Mouse (Mus musculus): ENCODE data around the gene Keap1. TPM values are rescaled to one million over a fixed set of nuclear protein-coding genes. Genes with fewer than 3 reads are reported as not detected.

The Keap1 gene
- total RNA-seq, 2 experiments from 2014 or later, result 52.7 to 60.8 TPM

DNA sequence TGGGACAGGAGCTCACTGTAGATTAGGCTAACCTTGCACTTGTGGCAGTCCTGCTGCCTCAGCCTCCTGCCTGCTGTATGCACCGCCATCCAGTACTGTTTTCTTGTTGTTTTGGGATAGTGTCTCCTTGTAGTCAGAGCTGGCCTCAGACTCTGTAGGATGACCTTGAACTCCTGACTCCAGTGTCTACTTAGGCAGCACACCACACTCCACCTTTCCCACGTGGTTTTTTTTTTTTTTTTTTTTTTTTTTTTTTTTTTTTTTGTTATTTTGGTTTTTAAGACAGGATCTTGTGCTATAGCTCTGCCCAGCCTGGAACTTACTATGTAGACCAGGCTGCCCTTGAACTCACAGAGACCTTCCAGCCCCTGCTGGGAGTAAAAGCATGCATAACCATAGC is 30.5 kb downstream of the Keap1 start:
- intact Hi-C loops (cut with DNase I), result no loop called here
- no peak for DNase-seq (ENCODE audit: low spot score in 2 of 2)

DNA sequence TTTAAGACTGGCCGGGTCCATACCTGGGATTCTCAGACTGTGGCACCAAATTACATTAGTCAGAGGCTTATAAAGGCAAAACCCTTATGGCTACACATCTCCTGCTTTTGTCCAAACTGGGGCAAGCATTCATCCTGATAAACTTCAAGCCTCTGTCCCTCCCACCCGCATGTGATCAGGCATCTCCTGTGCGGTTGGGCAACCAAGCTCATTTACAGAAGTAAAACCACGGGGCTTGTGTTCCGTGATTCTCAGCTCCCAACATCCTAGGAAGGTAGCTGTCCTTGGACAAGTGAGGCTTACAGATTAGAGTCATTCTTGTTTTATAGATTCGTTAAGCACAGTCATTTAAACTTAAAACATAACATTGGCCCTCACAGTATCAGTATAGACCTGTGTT is 32.3 kb downstream of the Keap1 start:
- no peak for DNase-seq (ENCODE audit: low spot score in 2 of 2)
- intact Hi-C loops (cut with DNase I), result no loop called here

GRCm38 (mm10) chr9:21204528-21205272 is 34.5 kb downstream of the Keap1 start:
- intact Hi-C loops (cut with DNase I), result no loop called here
- DNase-seq (ENCODE audit: low spot score in 2 of 2), result peak in 1 of 2 experiments; percentile 30

GRCm38 (mm10) chr9:21204156-21204527 is 35.0 kb downstream of the Keap1 start:
- no peak for DNase-seq (ENCODE audit: low spot score in 2 of 2)
- intact Hi-C loops (cut with DNase I), result no loop called here

- intact Hi-C loops (cut with DNase I), result loop anchor here (5.0 kb wide), 1 partner anchor 37 kb away; no protein-coding TSS in a partner anchor
- DNase-seq (ENCODE audit: low spot score in 2 of 2), result no peak
Measured at GRCm38 (mm10) chr9:21198960-21199359, 40.2 kb downstream of the Keap1 start.

DNA sequence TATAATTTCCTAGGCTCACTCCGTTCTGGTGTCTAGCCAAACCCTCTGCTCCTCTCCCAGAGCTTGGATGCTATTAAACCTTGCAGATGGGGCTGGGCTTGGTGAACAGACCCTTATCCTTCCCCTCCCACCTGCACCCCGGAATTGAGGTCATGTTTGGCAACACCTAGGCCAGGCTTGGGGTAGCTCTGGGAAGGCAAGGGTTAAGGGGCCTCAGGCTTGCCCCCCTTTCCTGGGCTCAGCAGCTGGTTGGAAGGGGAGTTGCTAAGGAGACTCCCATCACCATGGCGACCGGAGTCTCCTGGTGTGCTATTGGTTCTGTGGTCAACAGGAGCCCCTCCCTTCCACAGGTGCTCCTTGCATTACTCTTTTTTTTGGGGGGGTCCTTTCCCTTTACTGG is 41.2 kb downstream of the Keap1 start:
- DNase-seq (ENCODE audit: low spot score in 2 of 2), result peak; percentile 72 to 79
- intact Hi-C loops (cut with DNase I), result loop anchor here (5.0 kb wide), 1 partner anchor 36 kb away; no protein-coding TSS in a partner anchor

- intact Hi-C loops (cut with DNase I), result loop anchor here (5.0 kb wide), 1 partner anchor 34 kb away; no protein-coding TSS in a partner anchor
- DNase-seq (ENCODE audit: low spot score in 2 of 2), result peak; percentile 61 to 73
Measured at GRCm38 (mm10) chr9:21196521-21197433, 42.4 kb downstream of the Keap1 start.

- peak; percentile 66 to 67 for DNase-seq (ENCODE audit: low spot score in 2 of 2)
- intact Hi-C loops (cut with DNase I), result loop anchor here (5.0 kb wide), 1 partner anchor 34 kb away; no protein-coding TSS in a partner anchor
Measured at GRCm38 (mm10) chr9:21195736-21196505, 43.2 kb downstream of the Keap1 start.

GRCm38 (mm10) chr9:21194787-21195493 is 44.2 kb downstream of the Keap1 start:
- intact Hi-C loops (cut with DNase I), result loop anchor here (5.0 kb wide), 1 partner anchor 33 kb away; no protein-coding TSS in a partner anchor
- no peak for DNase-seq (ENCODE audit: low spot score in 2 of 2)

DNA sequence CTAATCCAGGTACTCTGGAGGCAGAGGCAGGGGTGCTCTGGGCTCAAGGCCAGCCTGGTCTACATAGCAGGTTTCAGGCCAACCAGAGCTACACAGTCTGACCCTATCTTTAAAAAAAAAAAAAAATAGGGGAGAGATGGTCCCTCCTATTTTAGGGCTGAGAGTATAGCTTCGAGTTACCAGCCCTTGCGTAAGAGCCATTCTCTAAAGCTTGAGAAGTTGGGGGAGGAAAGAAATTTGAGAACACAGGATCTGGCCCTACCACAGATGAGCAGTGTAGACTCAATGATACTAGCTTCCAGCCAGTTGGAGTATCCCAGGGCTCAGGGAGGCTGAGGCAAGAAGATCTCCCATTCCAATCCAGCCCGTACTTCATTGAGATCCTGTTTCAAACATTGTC is 45.4 kb downstream of the Keap1 start:
- intact Hi-C loops (cut with DNase I), result no loop called here
- DNase-seq (ENCODE audit: low spot score in 2 of 2), result no peak

- intact Hi-C loops (cut with DNase I), result no loop called here
- DNase-seq (ENCODE audit: low spot score in 2 of 2), result no peak
Measured at GRCm38 (mm10) chr9:21190670-21191069, 48.5 kb downstream of the Keap1 start.

DNA sequence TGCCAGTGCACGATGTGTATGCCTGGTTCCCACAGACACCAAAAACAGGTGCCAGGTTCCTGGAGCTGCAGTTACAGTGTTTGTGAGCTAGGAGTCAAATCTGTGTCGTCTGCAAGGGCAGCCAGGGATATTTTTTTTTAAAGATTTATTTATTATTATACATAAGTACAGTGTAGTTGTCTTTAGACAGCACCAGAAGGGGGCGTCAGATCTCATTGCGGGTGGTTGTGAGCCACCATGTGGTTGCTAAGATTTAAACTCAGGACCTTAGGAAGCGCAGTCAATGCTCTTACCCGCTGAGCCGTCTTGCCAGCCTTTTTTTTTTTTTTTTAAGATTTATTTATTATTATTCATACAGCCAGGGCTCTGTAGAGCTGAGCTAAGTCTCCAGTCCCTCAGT is 49.3 kb downstream of the Keap1 start:
- intact Hi-C loops (cut with DNase I), result no loop called here
- DNase-seq (ENCODE audit: low spot score in 2 of 2), result no peak

DNA sequence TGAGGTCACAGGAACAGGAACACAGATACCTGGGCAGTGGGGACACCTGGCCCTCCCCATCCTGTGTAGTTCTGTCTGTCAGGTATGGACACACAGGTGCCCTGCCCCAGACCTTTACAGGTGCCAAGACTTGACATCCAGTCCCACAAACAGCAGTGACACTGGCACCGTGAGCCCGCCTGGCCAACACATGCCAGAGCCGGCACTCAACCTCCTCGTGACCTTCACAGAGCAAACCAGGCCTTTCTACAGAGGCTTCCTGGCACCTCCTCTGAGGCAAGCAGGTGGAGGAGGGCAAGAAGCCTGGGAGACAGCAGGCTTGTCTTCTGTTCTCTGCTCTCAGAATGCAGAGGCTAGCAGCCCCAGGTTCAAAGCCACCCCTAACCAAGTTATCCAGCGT is 53.7 kb downstream of the Keap1 start:
- intact Hi-C loops (cut with DNase I), result no loop called here
- DNase-seq (ENCODE audit: low spot score in 2 of 2), result no peak

- DNase-seq (ENCODE audit: low spot score in 2 of 2), result no peak
- intact Hi-C loops (cut with DNase I), result no loop called here
Measured at GRCm38 (mm10) chr9:21184733-21185132, 54.4 kb downstream of the Keap1 start.

DNA sequence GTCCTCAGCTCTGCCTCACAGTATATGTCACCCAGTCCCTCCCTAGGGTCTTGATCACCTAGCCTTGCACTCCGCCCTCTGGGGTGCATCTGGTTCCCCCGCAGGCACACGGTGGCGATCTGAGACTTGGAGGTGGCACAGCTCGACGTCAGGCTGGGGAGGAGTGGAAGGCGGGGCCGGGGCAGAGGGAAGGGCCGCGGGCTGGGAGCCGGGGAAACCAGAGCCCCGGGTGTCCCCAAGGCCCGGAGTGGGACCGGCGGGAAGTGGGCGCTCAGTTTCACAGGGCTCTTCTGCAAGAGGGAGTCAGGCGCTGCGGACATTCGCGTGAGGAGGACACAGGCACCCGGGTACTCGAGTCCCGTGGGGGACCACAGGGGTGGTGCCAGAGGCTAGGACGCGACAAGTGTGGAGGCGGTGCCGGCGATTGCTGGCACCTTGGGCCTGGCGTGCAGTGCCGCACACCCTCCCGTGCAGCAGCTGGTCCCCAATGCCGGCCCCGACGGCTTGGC is 55.2 kb downstream of the Keap1 start:
- intact Hi-C loops (cut with DNase I), result no loop called here
- peak in 1 of 2 experiments; percentile 23 for DNase-seq (ENCODE audit: low spot score in 2 of 2)

DNA sequence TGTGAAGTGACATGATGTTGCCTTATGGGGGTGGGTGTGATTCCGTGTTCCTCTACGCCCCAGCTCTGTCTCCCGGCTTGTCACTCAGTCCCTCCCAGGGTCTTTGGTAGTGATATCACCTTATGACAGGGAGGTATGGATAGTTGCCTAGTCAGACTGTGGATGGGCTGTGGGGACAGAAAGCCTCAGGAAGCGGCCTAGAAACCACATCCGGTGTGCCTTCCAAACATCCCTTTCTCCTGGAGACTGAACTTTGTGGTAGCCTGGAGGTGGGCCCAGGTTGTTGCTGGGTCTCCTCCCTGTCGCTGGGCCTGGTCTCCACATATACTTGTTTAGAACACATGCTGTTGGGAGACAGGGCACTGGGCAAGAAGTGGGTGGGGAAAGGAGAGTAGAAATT is 55.7 kb downstream of the Keap1 start:
- DNase-seq (ENCODE audit: low spot score in 2 of 2), result no peak
- intact Hi-C loops (cut with DNase I), result no loop called here

DNA sequence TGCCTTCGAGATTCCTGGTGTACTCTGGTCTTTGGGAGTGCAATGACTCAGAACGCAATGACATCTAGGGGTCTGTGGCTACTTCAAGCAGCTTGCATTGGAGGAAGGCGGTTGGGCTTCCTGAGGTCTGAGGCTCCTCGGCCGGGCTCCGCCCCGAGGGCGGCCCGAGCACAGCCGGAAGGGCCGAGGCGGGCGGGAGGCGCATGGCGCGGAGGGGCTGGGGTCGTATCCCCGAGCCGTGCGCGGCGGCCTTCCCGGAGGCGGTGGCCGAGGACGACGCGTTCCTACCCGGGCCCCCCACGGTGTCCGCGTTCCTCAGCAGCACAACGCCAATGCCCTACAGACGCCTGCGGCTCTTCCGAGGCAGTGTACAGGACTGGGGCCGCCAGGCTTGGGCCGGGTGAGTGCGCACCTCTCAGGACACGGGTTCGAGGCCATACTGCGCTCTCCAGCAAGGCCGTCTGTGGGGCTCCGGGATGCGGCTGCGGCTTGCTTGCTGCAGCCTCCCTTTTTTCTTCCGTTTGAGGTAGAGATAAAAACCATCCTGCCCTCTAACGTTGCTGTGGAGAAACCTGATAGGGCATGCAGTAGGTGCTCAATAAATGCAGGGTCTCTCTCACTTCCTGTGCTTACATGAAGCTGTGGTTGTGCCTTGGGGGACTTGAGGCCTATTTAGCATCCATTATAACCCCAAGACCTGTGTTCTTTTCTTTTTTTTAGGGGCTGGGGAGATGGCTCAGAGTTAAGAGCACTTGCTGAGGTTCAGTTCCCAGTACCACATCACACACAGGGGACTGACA is 57.5 kb downstream of the Keap1 start:
- no peak for DNase-seq (ENCODE audit: low spot score in 2 of 2)
- intact Hi-C loops (cut with DNase I), result no loop called here

- DNase-seq (ENCODE audit: low spot score in 2 of 2), result no peak
- intact Hi-C loops (cut with DNase I), result no loop called here
Measured at GRCm38 (mm10) chr9:21180841-21181240, 58.3 kb downstream of the Keap1 start.

All from left cerebral cortex, postnatal 36 days (tissue).